Mouse (Mus musculus): ENCODE results near the gene Pgbd5.

- TF ChIP-seq POLR2A (IDR thresholded peaks at IDR 0.05; ENCODE audit: low read depth, low read length), result no peak
- TF ChIP-seq CTCF (IDR thresholded peaks at IDR 0.05; ENCODE audit: extremely low read depth, insufficient read depth, insufficient read length, insufficient replicate concordance), result no peak
Observed at GRCm38 (mm10) chr8:124463111-124463510, 23.7 kb upstream of the Pgbd5 start.

Data from spleen, adult 2 months (tissue).